Mouse (Mus musculus): ENCODE data around the gene Ccdc188. TPM values are rescaled to one million over a fixed set of nuclear protein-coding genes. Genes with fewer than 3 reads are reported as not detected.

The Ccdc188 gene
- polyA plus RNA-seq, 1 experiment from 2014 or later, result not detected

DNA sequence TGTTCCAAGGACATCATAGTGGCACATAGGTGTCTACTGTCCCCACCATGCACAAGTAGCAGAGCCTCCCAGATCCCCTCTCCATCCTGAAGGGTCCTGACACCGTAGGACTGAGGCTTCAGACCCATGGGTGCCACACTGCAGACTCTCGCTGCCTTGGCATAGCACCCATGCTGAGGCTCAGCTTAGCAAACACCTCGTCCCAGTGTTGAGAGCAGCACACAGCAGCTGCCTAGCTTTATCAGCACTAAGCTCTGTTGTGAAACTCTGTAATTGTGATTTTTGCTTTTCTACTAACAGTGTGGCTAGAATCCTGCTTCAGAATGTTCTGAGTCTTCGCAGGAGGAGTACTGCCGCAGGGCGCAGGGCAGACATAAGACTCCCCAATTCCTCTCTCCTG, 19.8 kb upstream of the Ccdc188 start:
- Histone ChIP-seq H3K9ac (ENCODE audit: low read length) (no peak overlapping the region), H3K4me1 (ENCODE audit: control insufficient read depth, insufficient read depth, low read length) (peaks cover 6% of the 10 kb centered on the region), H3K27ac (ENCODE audit: low read depth, low read length) (no peak overlapping the region), H3K27me3 (ENCODE audit: control insufficient read depth, insufficient read depth, low read length) (no peaks in the 10 kb centered on the region), H3K9me3 (ENCODE audit: control insufficient read depth, low read length) (no peaks in the 10 kb centered on the region), H3K4me2 (no peak overlapping the region), H3K4me3 (ENCODE audit: low read depth, low read length) (no peak overlapping the region), H3K36me3 (ENCODE audit: control insufficient read depth, insufficient read depth, low read length) (no peaks in the 10 kb centered on the region)
- ATAC-seq (ENCODE audit: low FRiP score), result no peak
- no peak for DNase-seq (ENCODE audit: low spot score, missing footprints)
- 83% methylated on average over 6 of the region's 6 CpGs for WGBS

DNA sequence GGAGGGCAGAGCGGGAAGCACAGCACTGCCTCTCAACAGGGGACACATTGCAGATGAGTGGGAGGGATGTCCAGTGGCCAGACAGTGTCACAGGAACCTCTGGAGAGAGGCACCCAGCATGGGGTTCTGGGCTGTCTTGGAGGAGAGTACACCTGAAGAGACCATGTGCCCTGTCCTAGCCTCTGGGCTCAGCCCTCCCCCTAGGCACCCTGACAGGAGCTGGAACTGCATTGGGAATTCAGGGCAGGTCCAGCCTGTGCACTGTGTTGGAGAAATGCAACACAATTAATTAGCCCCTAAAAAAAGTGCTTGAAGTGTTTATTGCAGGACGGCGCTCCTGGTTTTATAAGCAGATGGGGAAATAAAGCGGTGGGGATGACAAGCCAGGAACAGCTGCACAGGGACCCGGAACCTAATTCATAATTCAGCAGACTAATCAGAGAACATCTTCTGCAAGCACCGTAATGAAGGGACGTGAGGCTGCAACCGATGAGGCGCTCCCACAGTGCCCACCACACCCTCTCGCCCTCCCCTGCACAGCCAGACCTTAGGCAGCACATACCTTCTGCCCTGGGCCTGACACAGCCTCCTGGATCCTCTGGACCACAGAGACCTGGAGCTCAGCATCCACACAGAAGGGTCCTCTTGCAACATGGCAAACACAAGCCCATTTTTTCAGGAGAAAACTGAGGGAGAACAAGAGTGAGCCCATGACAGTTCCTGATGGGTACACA, 19.1 kb upstream of the Ccdc188 start:
- no peaks in the 10 kb centered on the region for H3K27me3 ChIP-seq (ENCODE audit: control insufficient read depth, insufficient read depth, low read length)
- H3K4me3 ChIP-seq (ENCODE audit: low read depth, low read length), result no peak overlapping the region
- DNase-seq (ENCODE audit: low spot score, missing footprints), result no peak
- H3K9ac ChIP-seq (ENCODE audit: low read length), result no peak overlapping the region
- peaks cover 6% of the 10 kb centered on the region for H3K4me1 ChIP-seq (ENCODE audit: control insufficient read depth, insufficient read depth, low read length)
- no peaks in the 10 kb centered on the region for H3K36me3 ChIP-seq (ENCODE audit: control insufficient read depth, insufficient read depth, low read length)
- H3K4me2 ChIP-seq, result no peak overlapping the region
- H3K27ac ChIP-seq (ENCODE audit: low read depth, low read length), result no peak overlapping the region
- H3K9me3 ChIP-seq (ENCODE audit: control insufficient read depth, low read length), result no peaks in the 10 kb centered on the region
- WGBS, result 81% methylated on average over 10 of the region's 10 CpGs
- peak; percentile 53 for ATAC-seq (ENCODE audit: low FRiP score)

DNA sequence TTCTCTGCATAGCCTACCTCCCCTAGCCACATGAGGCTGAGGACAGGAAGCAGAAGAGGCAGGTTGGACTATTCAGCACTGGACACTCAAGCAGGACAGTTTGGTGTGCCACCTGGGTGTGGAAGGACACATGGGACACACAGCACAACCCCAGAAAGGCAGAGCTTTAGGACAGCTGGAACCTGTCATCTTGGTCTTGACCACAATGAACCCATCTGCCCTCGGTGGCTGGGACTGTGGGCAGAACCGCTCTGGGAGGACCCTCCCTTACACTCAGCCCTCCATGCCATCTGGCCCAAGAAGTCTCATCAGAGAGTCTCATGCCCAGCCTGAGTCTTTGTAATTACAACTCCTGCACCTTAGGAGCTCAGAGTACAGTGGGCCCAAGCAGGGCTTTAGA, 17.6 kb upstream of the Ccdc188 start:
- H3K4me1 ChIP-seq (ENCODE audit: control insufficient read depth, insufficient read depth, low read length), result peaks cover 6% of the 10 kb centered on the region
- H3K27ac ChIP-seq (ENCODE audit: low read depth, low read length), result no peak overlapping the region
- DNase-seq (ENCODE audit: low spot score, missing footprints), result no peak

DNA sequence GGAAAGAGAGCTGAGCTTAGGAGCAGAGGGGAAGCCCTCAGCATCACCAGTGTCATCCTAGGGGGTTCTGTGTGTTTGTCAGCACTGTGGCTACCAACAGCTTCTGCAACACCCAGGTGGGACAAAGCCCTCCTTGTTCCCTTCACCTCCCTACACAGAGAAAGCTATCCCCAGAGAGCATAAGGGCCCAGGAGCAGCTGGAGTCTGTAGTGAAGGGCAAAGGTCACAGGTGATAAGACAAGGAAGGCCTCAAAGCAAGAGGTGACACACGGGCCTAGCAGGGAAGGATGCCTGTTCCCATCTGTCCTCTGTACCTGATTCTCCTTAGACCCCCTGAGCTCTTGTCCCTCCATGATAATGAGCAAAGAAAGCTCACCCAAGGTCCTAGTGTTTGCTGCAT, 16.1 kb upstream of the Ccdc188 start:
- H3K9ac ChIP-seq (ENCODE audit: low read length), result no peak overlapping the region
- no peak overlapping the region for H3K4me3 ChIP-seq (ENCODE audit: low read depth, low read length)
- no peak overlapping the region for H3K27ac ChIP-seq (ENCODE audit: low read depth, low read length)
- peaks cover 6% of the 10 kb centered on the region for H3K4me1 ChIP-seq (ENCODE audit: control insufficient read depth, insufficient read depth, low read length)
- 62% methylated on average over 1 of the region's 1 CpGs for WGBS
- no peaks in the 10 kb centered on the region for H3K36me3 ChIP-seq (ENCODE audit: control insufficient read depth, insufficient read depth, low read length)
- no peak overlapping the region for H3K4me2 ChIP-seq
- no peak for DNase-seq (ENCODE audit: low spot score, missing footprints)
- no peaks in the 10 kb centered on the region for H3K9me3 ChIP-seq (ENCODE audit: control insufficient read depth, low read length)
- H3K27me3 ChIP-seq (ENCODE audit: control insufficient read depth, insufficient read depth, low read length), result no peaks in the 10 kb centered on the region
- no peak for ATAC-seq (ENCODE audit: low FRiP score)

More for the DNA sequence above, 17.6 kb upstream of the Ccdc188 start:
- WGBS, result 91% methylated on average over 2 of the region's 2 CpGs
- Histone ChIP-seq H3K9me3 (ENCODE audit: control insufficient read depth, low read length) (no peaks in the 10 kb centered on the region), H3K36me3 (ENCODE audit: control insufficient read depth, insufficient read depth, low read length) (no peaks in the 10 kb centered on the region), H3K9ac (ENCODE audit: low read length) (no peak overlapping the region), H3K27me3 (ENCODE audit: control insufficient read depth, insufficient read depth, low read length) (no peaks in the 10 kb centered on the region), H3K4me2 (no peak overlapping the region), H3K4me3 (ENCODE audit: low read depth, low read length) (no peak overlapping the region)
- no peak for ATAC-seq (ENCODE audit: low FRiP score)

DNA sequence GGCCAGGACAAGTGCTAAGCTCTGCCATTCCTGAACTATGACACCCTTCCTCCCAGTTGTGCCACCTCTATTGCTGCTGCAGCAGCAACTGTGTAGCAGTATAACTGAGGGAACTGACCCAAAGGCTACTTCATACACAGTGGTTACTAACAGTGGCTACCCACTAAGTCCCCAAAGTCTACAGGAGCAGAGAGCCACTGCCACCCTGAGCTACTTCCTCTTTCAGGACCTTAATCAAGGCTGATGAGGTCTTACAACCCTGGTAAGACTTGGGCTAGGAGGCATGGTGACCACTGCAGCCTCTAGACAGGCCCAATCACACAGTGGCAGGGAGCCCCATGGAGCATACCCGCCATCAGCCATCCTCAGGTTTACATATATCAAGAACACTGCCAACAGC, 15.6 kb upstream of the Ccdc188 start:
- H3K4me1 ChIP-seq (ENCODE audit: control insufficient read depth, insufficient read depth, low read length), result peaks cover 6% of the 10 kb centered on the region
- ATAC-seq (ENCODE audit: low FRiP score) (no peak), DNase-seq (ENCODE audit: low spot score, missing footprints) (no peak)
- no peak overlapping the region for H3K27ac ChIP-seq (ENCODE audit: low read depth, low read length)
- H3K4me3 ChIP-seq (ENCODE audit: low read depth, low read length), result no peak overlapping the region
- no peak overlapping the region for H3K4me2 ChIP-seq
- no peaks in the 10 kb centered on the region for H3K36me3 ChIP-seq (ENCODE audit: control insufficient read depth, insufficient read depth, low read length)
- H3K9me3 ChIP-seq (ENCODE audit: control insufficient read depth, low read length), result no peaks in the 10 kb centered on the region
- H3K27me3 ChIP-seq (ENCODE audit: control insufficient read depth, insufficient read depth, low read length), result no peaks in the 10 kb centered on the region
- H3K9ac ChIP-seq (ENCODE audit: low read length), result no peak overlapping the region
- 83% methylated on average over 1 of the region's 1 CpGs for WGBS

DNA sequence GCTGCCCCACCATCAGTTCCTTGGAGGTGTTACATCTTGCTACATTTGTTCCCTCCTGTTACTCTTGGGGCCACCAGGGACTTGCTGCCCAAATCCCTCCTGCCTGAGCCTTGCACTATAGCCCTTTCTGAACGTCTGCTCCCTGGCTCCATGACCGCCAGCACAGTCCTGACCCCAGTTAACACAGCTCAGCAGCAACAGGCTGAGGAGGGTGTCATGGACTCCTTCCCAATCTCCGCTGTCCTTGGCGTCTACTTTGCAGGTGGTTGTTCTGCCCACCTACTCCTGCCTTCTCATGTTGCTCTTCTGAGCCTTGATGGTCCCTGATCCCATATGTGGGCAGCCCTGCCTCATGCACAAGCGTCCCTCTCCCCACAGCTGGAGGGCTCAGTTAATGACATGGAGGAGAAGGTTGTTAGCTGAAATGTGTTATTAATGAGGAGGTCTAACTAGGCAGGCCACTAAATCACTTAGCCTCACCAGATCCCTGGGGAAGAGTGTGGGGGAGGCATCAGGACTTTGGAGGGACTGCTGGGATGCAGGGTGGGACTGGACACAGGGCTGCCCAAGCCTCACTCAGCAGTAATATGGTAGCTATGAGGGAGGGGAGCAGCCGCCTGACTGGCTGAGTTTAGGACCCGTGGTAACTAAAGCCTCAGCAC, 14.1 kb upstream of the Ccdc188 start:
- 0 out of 2 replicates have a peak, but pooled peaks have one; percentile 6 for ATAC-seq (ENCODE audit: low FRiP score)

DNA sequence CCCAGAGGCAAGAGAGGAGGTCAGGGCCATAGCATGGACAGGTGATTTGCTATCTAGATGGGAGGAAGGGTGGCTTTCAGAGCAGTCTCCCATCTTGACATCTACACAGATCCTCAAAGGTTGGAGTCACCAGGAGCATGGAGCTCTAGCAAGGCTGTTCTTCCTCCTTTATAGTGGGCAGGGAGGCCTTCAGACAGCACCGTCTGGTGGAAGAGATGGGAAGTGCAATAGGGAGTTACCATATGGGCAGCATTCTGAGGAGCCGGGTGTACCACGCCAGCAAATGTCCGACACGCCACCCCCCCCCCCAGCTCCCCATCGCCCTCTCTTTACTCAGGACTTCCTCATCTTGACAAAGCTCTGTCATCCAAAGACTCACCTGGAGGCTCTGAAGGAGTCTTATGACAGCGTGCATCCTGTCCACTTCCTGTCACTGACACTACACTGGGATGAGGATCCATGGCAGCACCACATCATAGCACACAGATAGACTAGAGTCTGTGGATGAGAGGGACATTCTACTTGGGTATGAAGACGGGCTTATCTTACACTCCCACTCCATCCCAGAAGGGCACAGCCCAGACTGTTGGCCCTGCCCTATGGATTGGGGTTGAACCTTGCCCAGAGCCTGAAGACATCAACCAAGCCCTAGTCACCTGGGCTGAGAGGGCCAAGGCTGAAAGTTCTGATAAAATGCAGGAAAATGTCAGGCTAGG, 6.8 kb upstream of the Ccdc188 start:
- H3K4me2 ChIP-seq, result no peak overlapping the region
- H3K27ac ChIP-seq (ENCODE audit: low read depth, low read length), result no peak overlapping the region
- H3K9me3 ChIP-seq (ENCODE audit: control insufficient read depth, low read length), result no peaks in the 10 kb centered on the region
- WGBS, result 33% methylated on average over 8 of the region's 8 CpGs
- H3K27me3 ChIP-seq (ENCODE audit: control insufficient read depth, insufficient read depth, low read length), result no peaks in the 10 kb centered on the region
- H3K36me3 ChIP-seq (ENCODE audit: control insufficient read depth, insufficient read depth, low read length), result no peaks in the 10 kb centered on the region
- H3K4me3 ChIP-seq (ENCODE audit: low read depth, low read length), result no peak overlapping the region
- ATAC-seq (ENCODE audit: low FRiP score) (no peak), DNase-seq (ENCODE audit: low spot score, missing footprints) (peak; percentile 95)
- H3K9ac ChIP-seq (ENCODE audit: low read length), result no peak overlapping the region
- peaks cover 23% of the 10 kb centered on the region for H3K4me1 ChIP-seq (ENCODE audit: control insufficient read depth, insufficient read depth, low read length)

More for the DNA sequence above, 14.1 kb upstream of the Ccdc188 start:
- H3K27me3 ChIP-seq (ENCODE audit: control insufficient read depth, insufficient read depth, low read length), result no peaks in the 10 kb centered on the region
- 74% methylated on average over 7 of the region's 7 CpGs for WGBS
- no peak overlapping the region for H3K27ac ChIP-seq (ENCODE audit: low read depth, low read length)
- H3K4me1 ChIP-seq (ENCODE audit: control insufficient read depth, insufficient read depth, low read length), result peaks cover 6% of the 10 kb centered on the region
- H3K36me3 ChIP-seq (ENCODE audit: control insufficient read depth, insufficient read depth, low read length), result no peaks in the 10 kb centered on the region
- H3K4me2 ChIP-seq, result no peak overlapping the region
- no peaks in the 10 kb centered on the region for H3K9me3 ChIP-seq (ENCODE audit: control insufficient read depth, low read length)
- no peak overlapping the region for H3K9ac ChIP-seq (ENCODE audit: low read length)
- DNase-seq (ENCODE audit: low spot score, missing footprints), result no peak
- no peak overlapping the region for H3K4me3 ChIP-seq (ENCODE audit: low read depth, low read length)

DNA sequence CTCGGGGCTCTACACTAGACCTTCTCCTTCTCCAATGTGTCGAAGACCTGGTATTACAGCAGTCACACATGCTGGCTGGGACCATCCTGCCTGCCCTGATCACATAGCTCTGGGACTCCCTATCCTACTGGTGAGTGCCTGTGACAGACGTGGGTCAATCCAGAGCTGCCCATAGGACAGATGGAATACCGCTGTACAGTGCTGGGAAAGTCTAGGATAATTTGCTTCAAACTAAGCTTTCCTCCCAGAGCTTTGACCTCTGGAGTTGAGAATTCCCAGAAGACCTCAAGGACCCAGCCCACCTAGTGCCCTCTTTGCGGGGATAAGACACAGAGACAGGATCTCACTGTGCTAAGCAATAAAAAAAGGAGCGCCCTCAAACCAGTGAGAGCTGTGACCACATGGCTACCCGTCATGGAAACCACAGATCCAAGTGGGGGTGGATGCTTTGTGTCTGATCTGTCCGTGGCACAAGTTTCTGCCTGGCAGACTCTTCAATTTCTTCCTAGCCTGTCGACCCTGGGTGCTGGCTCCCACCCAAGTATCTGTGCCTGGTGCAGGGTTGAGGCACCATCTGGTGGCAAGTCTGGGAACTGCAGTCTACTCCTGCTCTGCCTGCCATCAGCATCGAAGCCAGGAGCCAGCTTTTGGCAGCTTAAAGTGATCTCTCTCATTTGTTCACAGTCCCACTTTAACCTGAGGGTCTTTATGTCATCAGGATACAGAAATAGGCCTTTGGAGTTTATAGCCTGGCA, 6.1 kb upstream of the Ccdc188 start:
- peak; percentile 99 for DNase-seq (ENCODE audit: low spot score, missing footprints)
- H3K9ac ChIP-seq (ENCODE audit: low read length), result no peak overlapping the region
- no peak for ATAC-seq (ENCODE audit: low FRiP score)
- no peaks in the 10 kb centered on the region for H3K27me3 ChIP-seq (ENCODE audit: control insufficient read depth, insufficient read depth, low read length)
- H3K36me3 ChIP-seq (ENCODE audit: control insufficient read depth, insufficient read depth, low read length), result no peaks in the 10 kb centered on the region
- H3K4me2 ChIP-seq, result no peak overlapping the region
- no peak overlapping the region for H3K4me3 ChIP-seq (ENCODE audit: low read depth, low read length)
- WGBS, result 52% methylated on average over 10 of the region's 10 CpGs
- H3K4me1 ChIP-seq (ENCODE audit: control insufficient read depth, insufficient read depth, low read length), result peaks cover 23% of the 10 kb centered on the region
- no peak overlapping the region for H3K27ac ChIP-seq (ENCODE audit: low read depth, low read length)
- no peaks in the 10 kb centered on the region for H3K9me3 ChIP-seq (ENCODE audit: control insufficient read depth, low read length)
